Mouse (Mus musculus): Measurements from ENCODE around the gene Ywhab. TPM values are rescaled to one million over a fixed set of nuclear protein-coding genes. Genes with fewer than 3 reads are reported as not detected.

The Ywhab gene
- polyA plus RNA-seq, 1 experiment from 2014 or later = 305 TPM

DNA sequence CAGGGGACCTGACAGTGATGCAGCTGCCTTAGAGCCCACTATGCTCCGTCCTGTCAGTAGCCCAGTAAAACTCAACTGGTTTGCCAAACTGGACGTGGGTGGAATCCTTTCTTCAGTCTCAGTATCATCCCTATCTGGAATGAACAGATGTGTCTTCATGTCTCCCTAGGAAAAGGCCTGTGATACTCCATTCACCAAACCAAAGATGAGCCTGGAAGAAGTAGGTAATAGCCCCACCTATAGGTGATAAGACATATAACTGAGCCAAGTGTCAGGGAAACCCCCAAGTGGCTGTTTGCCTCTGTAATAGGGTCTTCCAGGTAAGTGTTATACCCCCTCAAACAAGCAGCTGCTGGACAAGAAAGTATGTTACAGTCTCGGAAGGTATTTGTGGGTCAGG is 24.1 kb downstream of the Ywhab start:
- no peak overlapping the region for H3K4me2 ChIP-seq (ENCODE audit: low read length)
- ATAC-seq = no peak
- H3K27me3 ChIP-seq (replicated peaks; ENCODE audit: control insufficient read depth, insufficient read depth, low read length) = no peaks in the 10 kb centered on the region
- H3K9ac ChIP-seq (ENCODE audit: low read length) = no peak overlapping the region
- H3K27ac ChIP-seq (ENCODE audit: low read depth, low read length) = no peak overlapping the region
- H3K9me3 ChIP-seq (replicated peaks; ENCODE audit: control insufficient read depth, low read length) = no peaks in the 10 kb centered on the region
- WGBS = 92% methylated on average over 3 of the region's 3 CpGs
- H3K4me1 ChIP-seq (ENCODE audit: control insufficient read depth, insufficient read depth, low read length) = no peaks in the 10 kb centered on the region
- DNase-seq (ENCODE audit: low spot score) = peak; percentile 10
- no peak overlapping the region for H3K4me3 ChIP-seq (ENCODE audit: low read depth, low read length)
- H3K36me3 ChIP-seq (ENCODE audit: control insufficient read depth, insufficient read depth, low read length) = peaks cover 65% of the 10 kb centered on the region

DNA sequence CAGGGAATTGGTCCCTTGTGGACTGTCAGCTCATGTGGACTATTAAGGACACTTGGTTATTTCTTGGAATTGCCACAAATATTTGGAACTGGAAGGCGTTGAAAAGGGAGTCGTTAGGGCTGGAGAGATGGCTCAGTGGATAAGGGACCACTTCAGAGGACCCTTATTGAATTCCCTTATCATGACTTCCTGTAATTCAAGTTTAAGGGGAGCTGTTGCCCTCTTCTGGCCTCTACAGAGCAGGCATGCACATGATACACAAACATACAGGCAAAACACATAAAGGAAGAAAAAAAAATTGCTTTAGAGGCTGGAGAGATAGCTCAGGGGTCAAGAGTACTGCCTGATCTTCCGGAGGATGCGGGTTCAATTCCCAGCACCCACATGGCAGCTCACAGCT is 25.2 kb downstream of the Ywhab start:
- no peak overlapping the region for H3K4me2 ChIP-seq (ENCODE audit: low read length)
- no peak overlapping the region for H3K9ac ChIP-seq (ENCODE audit: low read length)
- no peaks in the 10 kb centered on the region for H3K9me3 ChIP-seq (replicated peaks; ENCODE audit: control insufficient read depth, low read length)
- WGBS = 97% methylated on average over 4 of the region's 4 CpGs
- DNase-seq (ENCODE audit: low spot score) (no peak), ATAC-seq (no peak)
- H3K4me3 ChIP-seq (ENCODE audit: low read depth, low read length) = no peak overlapping the region
- no peaks in the 10 kb centered on the region for H3K4me1 ChIP-seq (ENCODE audit: control insufficient read depth, insufficient read depth, low read length)
- no peaks in the 10 kb centered on the region for H3K27me3 ChIP-seq (replicated peaks; ENCODE audit: control insufficient read depth, insufficient read depth, low read length)
- H3K36me3 ChIP-seq (ENCODE audit: control insufficient read depth, insufficient read depth, low read length) = peaks cover 54% of the 10 kb centered on the region
- no peak overlapping the region for H3K27ac ChIP-seq (ENCODE audit: low read depth, low read length)

- ATAC-seq = no peak
- no peak overlapping the region for H3K4me2 ChIP-seq (ENCODE audit: low read length)
- no peak overlapping the region for H3K4me3 ChIP-seq (ENCODE audit: low read depth, low read length)
- 55% methylated on average over 2 of the region's 2 CpGs for WGBS
- H3K27me3 ChIP-seq (replicated peaks; ENCODE audit: control insufficient read depth, insufficient read depth, low read length) = no peaks in the 10 kb centered on the region
- H3K4me1 ChIP-seq (ENCODE audit: control insufficient read depth, insufficient read depth, low read length) = no peaks in the 10 kb centered on the region
- H3K27ac ChIP-seq (ENCODE audit: low read depth, low read length) = no peak overlapping the region
- no peak overlapping the region for H3K9ac ChIP-seq (ENCODE audit: low read length)
- H3K9me3 ChIP-seq (replicated peaks; ENCODE audit: control insufficient read depth, low read length) = no peaks in the 10 kb centered on the region
- no peak for DNase-seq (ENCODE audit: low spot score)
- peaks cover 33% of the 10 kb centered on the region for H3K36me3 ChIP-seq (ENCODE audit: control insufficient read depth, insufficient read depth, low read length)
Measured at GRCm38 (mm10) chr2:164022104-164022503, 27.3 kb downstream of the Ywhab start.

- Histone ChIP-seq H3K9ac (ENCODE audit: low read length) (no peak within 1 kb of the TSS), H3K27me3 (replicated peaks; ENCODE audit: control insufficient read depth, insufficient read depth, low read length) (no peaks in the 10 kb centered on the region), H3K9me3 (replicated peaks; ENCODE audit: control insufficient read depth, low read length) (no peaks in the 10 kb centered on the region), H3K4me2 (ENCODE audit: low read length) (no peak within 1 kb of the TSS), H3K4me1 (ENCODE audit: control insufficient read depth, insufficient read depth, low read length) (no peaks in the 10 kb centered on the region), H3K4me3 (ENCODE audit: low read depth, low read length) (no peak within 1 kb of the TSS), H3K27ac (ENCODE audit: low read depth, low read length) (no peak within 1 kb of the TSS), H3K36me3 (ENCODE audit: control insufficient read depth, insufficient read depth, low read length) (0 out of 2 replicates have a peak, but pooled peaks cover 3% of the 10 kb centered on the region)
- DNase-seq (ENCODE audit: low spot score) (no peak), ATAC-seq (no peak)
- 90% methylated on average over 16 of the region's 16 CpGs for WGBS
Measured at GRCm38 (mm10) chr2:164025150-164025549, 30.4 kb downstream of the Ywhab start, which contains the start of gene Pabpc1l. Pabpc1l (plus strand) TSS chr2:164025450.

DNA sequence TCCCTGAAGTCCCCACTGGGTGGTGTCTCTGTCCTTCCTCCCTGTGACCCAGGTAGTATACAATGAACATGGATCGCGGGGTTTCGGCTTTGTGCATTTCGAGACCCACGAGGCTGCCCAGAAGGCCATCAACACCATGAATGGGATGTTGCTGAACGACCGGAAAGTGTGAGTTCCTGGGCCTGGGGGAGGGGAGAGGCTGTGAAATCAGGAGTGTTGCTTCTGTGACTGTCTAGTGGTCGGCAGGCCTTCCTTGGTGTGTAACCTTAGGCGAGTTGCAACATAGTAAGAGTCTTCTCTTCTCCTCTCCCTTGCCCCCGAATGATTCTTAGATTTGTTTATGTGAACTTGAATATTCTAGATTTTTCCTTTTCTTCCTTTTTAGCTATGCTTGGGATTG is 36.4 kb downstream of the Ywhab start:
- Histone ChIP-seq H3K9ac (ENCODE audit: low read length) (no peak overlapping the region), H3K36me3 (ENCODE audit: control insufficient read depth, insufficient read depth, low read length) (no peaks in the 10 kb centered on the region), H3K4me3 (ENCODE audit: low read depth, low read length) (no peak overlapping the region), H3K4me1 (ENCODE audit: control insufficient read depth, insufficient read depth, low read length) (no peaks in the 10 kb centered on the region), H3K27me3 (replicated peaks; ENCODE audit: control insufficient read depth, insufficient read depth, low read length) (no peaks in the 10 kb centered on the region), H3K4me2 (ENCODE audit: low read length) (no peak overlapping the region), H3K9me3 (replicated peaks; ENCODE audit: control insufficient read depth, low read length) (no peaks in the 10 kb centered on the region), H3K27ac (ENCODE audit: low read depth, low read length) (no peak overlapping the region)
- ATAC-seq = no peak
- DNase-seq (ENCODE audit: low spot score) = no peak
- WGBS = 86% methylated on average over 10 of the region's 10 CpGs

GRCm38 (mm10) chr2:164032973-164033372 is 38.2 kb downstream of the Ywhab start:
- Histone ChIP-seq H3K36me3 (ENCODE audit: control insufficient read depth, insufficient read depth, low read length) (no peaks in the 10 kb centered on the region), H3K9me3 (replicated peaks; ENCODE audit: control insufficient read depth, low read length) (no peaks in the 10 kb centered on the region), H3K27me3 (replicated peaks; ENCODE audit: control insufficient read depth, insufficient read depth, low read length) (no peaks in the 10 kb centered on the region), H3K4me2 (ENCODE audit: low read length) (no peak overlapping the region), H3K9ac (ENCODE audit: low read length) (no peak overlapping the region), H3K4me1 (ENCODE audit: control insufficient read depth, insufficient read depth, low read length) (no peaks in the 10 kb centered on the region), H3K27ac (ENCODE audit: low read depth, low read length) (no peak overlapping the region), H3K4me3 (ENCODE audit: low read depth, low read length) (no peak overlapping the region)
- no peak for ATAC-seq
- WGBS = 96% methylated on average over 3 of the region's 3 CpGs
- DNase-seq (ENCODE audit: low spot score) = no peak

GRCm38 (mm10) chr2:164036520-164037019 is 41.8 kb downstream of the Ywhab start:
- DNase-seq (ENCODE audit: low spot score) (no peak), ATAC-seq (no peak)
- no peak overlapping the region for H3K4me3 ChIP-seq (ENCODE audit: low read depth, low read length)
- H3K36me3 ChIP-seq (ENCODE audit: control insufficient read depth, insufficient read depth, low read length) = no peaks in the 10 kb centered on the region
- no peaks in the 10 kb centered on the region for H3K4me1 ChIP-seq (ENCODE audit: control insufficient read depth, insufficient read depth, low read length)
- H3K9ac ChIP-seq (ENCODE audit: low read length) = no peak overlapping the region
- 52% methylated on average over 10 of the region's 10 CpGs for WGBS
- no peak overlapping the region for H3K4me2 ChIP-seq (ENCODE audit: low read length)
- no peaks in the 10 kb centered on the region for H3K27me3 ChIP-seq (replicated peaks; ENCODE audit: control insufficient read depth, insufficient read depth, low read length)
- H3K9me3 ChIP-seq (replicated peaks; ENCODE audit: control insufficient read depth, low read length) = no peaks in the 10 kb centered on the region
- no peak overlapping the region for H3K27ac ChIP-seq (ENCODE audit: low read depth, low read length)

DNA sequence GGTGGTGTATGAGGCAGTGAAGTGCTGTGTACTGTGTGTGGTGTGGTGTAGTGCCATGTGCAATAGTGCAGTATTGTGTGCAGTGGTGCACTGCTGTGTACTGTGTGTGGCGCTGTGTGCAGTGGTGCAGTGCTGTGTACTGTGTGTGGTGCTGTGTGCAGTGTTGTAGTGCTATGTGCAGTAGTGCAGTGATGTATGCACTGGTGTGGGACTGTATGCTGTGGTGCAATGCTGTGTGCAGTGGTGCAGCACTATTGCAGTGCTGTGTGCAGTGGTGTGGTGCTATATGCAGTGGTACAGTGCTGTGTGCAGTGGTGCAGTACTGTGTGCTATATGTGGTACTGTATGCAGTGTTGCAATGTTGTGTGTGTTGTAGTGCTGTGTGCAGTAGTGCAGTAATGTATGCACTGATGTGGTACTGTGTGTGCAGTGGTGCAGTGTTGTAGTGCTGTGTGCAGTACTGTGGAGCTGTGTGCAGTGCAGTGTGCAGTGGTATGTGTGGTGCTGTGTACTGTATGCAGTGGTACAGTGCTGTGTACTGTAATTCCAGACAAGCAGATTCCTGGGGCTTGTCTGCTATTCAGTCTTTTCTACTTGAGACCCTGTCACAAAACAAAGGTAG is 43.8 kb downstream of the Ywhab start:
- Histone ChIP-seq H3K27me3 (replicated peaks; ENCODE audit: control insufficient read depth, insufficient read depth, low read length) (no peaks in the 10 kb centered on the region), H3K27ac (ENCODE audit: low read depth, low read length) (no peak overlapping the region), H3K9me3 (replicated peaks; ENCODE audit: control insufficient read depth, low read length) (no peaks in the 10 kb centered on the region), H3K36me3 (ENCODE audit: control insufficient read depth, insufficient read depth, low read length) (no peaks in the 10 kb centered on the region), H3K4me1 (ENCODE audit: control insufficient read depth, insufficient read depth, low read length) (no peaks in the 10 kb centered on the region), H3K4me2 (ENCODE audit: low read length) (no peak overlapping the region), H3K4me3 (ENCODE audit: low read depth, low read length) (no peak overlapping the region), H3K9ac (ENCODE audit: low read length) (no peak overlapping the region)
- ATAC-seq (no peak), DNase-seq (ENCODE audit: low spot score) (no peak)
- 91% methylated on average over 1 of the region's 1 CpGs for WGBS

GRCm38 (mm10) chr2:164040949-164041348 is 46.2 kb downstream of the Ywhab start:
- WGBS = 85% methylated on average over 6 of the region's 6 CpGs
- DNase-seq (ENCODE audit: low spot score) (no peak), ATAC-seq (no peak)
- Histone ChIP-seq H3K4me3 (ENCODE audit: low read depth, low read length) (no peak overlapping the region), H3K27ac (ENCODE audit: low read depth, low read length) (no peak overlapping the region), H3K4me2 (ENCODE audit: low read length) (no peak overlapping the region), H3K27me3 (replicated peaks; ENCODE audit: control insufficient read depth, insufficient read depth, low read length) (no peaks in the 10 kb centered on the region), H3K36me3 (ENCODE audit: control insufficient read depth, insufficient read depth, low read length) (no peaks in the 10 kb centered on the region), H3K9ac (ENCODE audit: low read length) (no peak overlapping the region), H3K4me1 (ENCODE audit: control insufficient read depth, insufficient read depth, low read length) (no peaks in the 10 kb centered on the region), H3K9me3 (replicated peaks; ENCODE audit: control insufficient read depth, low read length) (no peaks in the 10 kb centered on the region)
